Mouse (Mus musculus) limb, embryonic 14.5 days (tissue): Measurements from ENCODE around the gene Klrb1b. TPM values are rescaled to one million over a fixed set of nuclear protein-coding genes. Genes with fewer than 3 reads are reported as not detected.
"Not testable (repeated sequence)": the region's sequence is repeated elsewhere in the genome, so short reads cannot be mapped to it uniquely, and the experiment has no call there.

Experiments used
- ATAC-seq: fragments of 200-750 bp; cut with Nextera tagmentation; 2 replicates; pipeline ENCODE4 v1.8.0; 2017; ENCODE audit warnings: low read depth, moderate number of reproducible peaks, moderate TSS enrichment; ENCODE audit not compliant: low FRiP score
- DNase-seq: peaks from one replicate; pipeline ENCODE4 v3.0.0-alpha.2; 2015; ENCODE audit warnings: low spot score
- H3K27ac ChIP-seq: fragments of 300-500 bp; sonication (generic); replicated peaks from 2 replicates; pipeline ENCODE4 v1.5.1; 2014; ENCODE audit warnings: low read depth, mild to moderate bottlenecking, low read length, moderate library complexity, mixed read lengths
- H3K27me3 ChIP-seq: fragments of 300-500 bp; sonication (generic); 2 replicates; pipeline ENCODE4 v1.6.1; 2014; ENCODE audit warnings: low read length, mixed read lengths; ENCODE audit not compliant: control insufficient read depth, insufficient read depth
- H3K36me3 ChIP-seq: fragments of 300-500 bp; sonication (generic); 2 replicates; pipeline ENCODE4 v1.6.1; 2014; ENCODE audit warnings: mild to moderate bottlenecking, low read length, moderate library complexity, mixed read lengths; ENCODE audit not compliant: control insufficient read depth, insufficient read depth
- H3K4me1 ChIP-seq: fragments of 300-500 bp; sonication (generic); 2 replicates; pipeline ENCODE4 v1.6.1; 2014; ENCODE audit warnings: antibody characterized with exemption, low read length, mixed read lengths; ENCODE audit not compliant: control insufficient read depth, insufficient read depth
- H3K4me2 ChIP-seq: fragments of 300-500 bp; sonication (generic); replicated peaks from 2 replicates; pipeline ENCODE4 v1.6.1; 2014; ENCODE audit warnings: low read depth, mild to moderate bottlenecking, low read length, moderate library complexity; ENCODE audit not compliant: severe bottlenecking
- H3K4me3 ChIP-seq: fragments of 300-500 bp; sonication (generic); replicated peaks from 2 replicates; pipeline ENCODE4 v1.5.1; 2014; ENCODE audit warnings: low read length
- H3K9ac ChIP-seq: fragments of 300-500 bp; sonication (generic); 2 replicates; pipeline ENCODE4 v1.6.1; 2014; ENCODE audit warnings: mild to moderate bottlenecking, low read depth, low read length, moderate library complexity; ENCODE audit not compliant: severe bottlenecking
- H3K9me3 ChIP-seq: fragments of 300-500 bp; sonication (generic); 2 replicates; pipeline ENCODE4 v1.6.1; 2016; ENCODE audit warnings: low read length; ENCODE audit not compliant: control insufficient read depth
- POLR2A ChIP-seq: fragments of 200-500 bp; IDR thresholded peaks from 2 replicates; pipeline ENCODE4 v1.8.0; 2012; ENCODE audit warnings: inconsistent platforms, mild to moderate bottlenecking, moderate library complexity, borderline replicate concordance; ENCODE audit not compliant: insufficient read depth, insufficient read length; ENCODE audit errors: extremely low read depth
- WGBS: fragments of 180-500 bp; shearing (Covaris S2); extraction: QIAGEN DNeasy Blood & Tissue Kit; methylation state at CpG from one replicate; pipeline ENCODE4 v1.1.7; 2014; 5-methylcytosine and 5-hydroxymethylcytosine counted together
- polyA plus RNA-seq, 2 experiments: library from polyadenylated mRNA; depleted of rRNA in 1 of 2; stranded (reverse) in 1 of 2; unstranded in 1 of 2; fragments of >200 nt; fragmentation: Nextera tagmentation in 1 of 2; extraction: Ambion mirVana in 1 of 2; gene quantifications; 2 replicates each; pipeline versions ENCODE4 v1.2.1 to v1.2.3; 2012 to 2014

Gene Klrb1b
- polyA plus RNA-seq, 2 experiments, result 0.23 to 0.40 TPM

DNA sequence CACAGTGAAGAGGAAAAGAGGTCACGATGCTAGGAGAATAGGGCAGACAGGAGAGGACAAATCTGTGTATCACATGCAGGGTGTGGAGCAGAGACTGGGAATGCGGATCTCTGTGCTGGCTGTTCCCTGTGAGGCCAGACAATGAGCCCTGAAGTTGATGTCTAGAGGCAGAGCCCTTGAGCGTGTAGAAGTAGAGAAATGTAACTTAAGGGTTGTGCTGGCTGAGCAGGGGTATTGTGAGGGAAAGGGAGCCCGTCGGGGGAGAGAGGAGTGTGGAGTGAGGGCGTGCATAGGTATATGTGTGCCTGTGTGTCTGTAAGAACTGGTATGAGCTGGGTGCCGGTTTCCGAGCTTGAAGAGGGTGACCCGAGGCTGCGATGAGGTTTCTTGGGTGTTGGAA lies 23.6 kb downstream of the Klrb1b start:
- Histone ChIP-seq H3K27ac (peak overlapping the region; percentile 40), H3K27me3 (no peaks in the 10 kb centered on the region)

DNA sequence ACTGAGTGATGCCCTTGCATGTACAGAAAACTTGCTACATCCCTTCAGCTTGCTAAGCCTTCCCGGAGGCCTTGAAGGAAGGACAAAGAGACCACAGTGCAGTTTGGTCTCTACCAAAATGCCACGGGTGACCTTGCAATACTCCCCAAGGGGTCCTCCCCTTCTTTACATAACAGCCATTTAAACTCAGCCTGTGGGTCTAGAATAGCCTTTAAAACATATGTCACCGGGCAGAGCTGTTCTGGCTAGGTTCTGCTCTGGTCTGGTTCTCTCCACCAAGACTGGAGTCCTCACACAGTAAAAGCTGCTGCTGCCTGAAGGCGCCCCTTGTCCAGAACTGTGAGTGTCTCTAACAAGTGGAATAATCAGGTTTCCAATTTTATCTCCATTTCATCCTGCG lies 25.4 kb downstream of the Klrb1b start:
- not testable (repeated sequence) for ATAC-seq, H3K9me3 ChIP-seq, H3K4me1 ChIP-seq, H3K4me2 ChIP-seq, H3K4me3 ChIP-seq, H3K27ac ChIP-seq, DNase-seq, H3K27me3 ChIP-seq, H3K9ac ChIP-seq, H3K36me3 ChIP-seq
- WGBS, result 77% methylated on average over 5 of the region's 5 CpGs

More for the DNA sequence above, 23.6 kb downstream of the Klrb1b start:
- Histone ChIP-seq H3K9ac (peak overlapping the region; percentile 55), H3K9me3 (no peaks in the 10 kb centered on the region), H3K4me2 (peak overlapping the region; percentile 55), H3K4me1 (no peaks in the 10 kb centered on the region), H3K36me3 (no peaks in the 10 kb centered on the region), H3K4me3 (peak overlapping the region; percentile 45)
- TF ChIP-seq POLR2A, result no peak
- peak; percentile 24 for ATAC-seq
- DNase-seq, result no peak
- 14% methylated on average over 10 of the region's 10 CpGs for WGBS

DNA sequence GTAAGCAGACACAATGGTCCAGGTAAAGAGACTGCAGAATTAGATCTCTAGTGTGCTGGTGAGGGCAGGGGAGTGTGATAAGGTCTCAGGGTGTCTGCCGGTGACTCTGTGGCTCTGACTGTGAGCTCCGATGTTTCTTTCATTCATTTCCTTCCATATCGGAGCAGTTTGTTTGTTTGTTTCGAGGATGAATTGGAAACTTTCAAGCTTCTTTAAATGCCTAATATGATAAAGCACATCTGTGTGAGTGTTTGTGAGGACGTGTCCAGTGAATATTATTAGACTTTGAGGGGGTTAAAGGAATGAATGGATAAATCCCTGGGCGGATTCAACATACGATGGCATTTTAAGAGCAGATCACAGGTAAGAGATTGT lies 26.2 kb downstream of the Klrb1b start:
- no peak overlapping the region for H3K27ac ChIP-seq
- H3K4me3 ChIP-seq, result peak overlapping the region; percentile 57
- no peaks in the 10 kb centered on the region for H3K4me1 ChIP-seq
- WGBS, result 22% methylated on average over 7 of the region's 7 CpGs
- H3K9me3 ChIP-seq, result no peaks in the 10 kb centered on the region
- no peaks in the 10 kb centered on the region for H3K27me3 ChIP-seq
- ATAC-seq (no peak), DNase-seq (no peak)
- peak overlapping the region; percentile 44 for H3K4me2 ChIP-seq
- no peaks in the 10 kb centered on the region for H3K36me3 ChIP-seq
- H3K9ac ChIP-seq, result peak overlapping the region; percentile 70; the same call in 1 of the 2 replicates
- TF ChIP-seq POLR2A, result no peak

DNA sequence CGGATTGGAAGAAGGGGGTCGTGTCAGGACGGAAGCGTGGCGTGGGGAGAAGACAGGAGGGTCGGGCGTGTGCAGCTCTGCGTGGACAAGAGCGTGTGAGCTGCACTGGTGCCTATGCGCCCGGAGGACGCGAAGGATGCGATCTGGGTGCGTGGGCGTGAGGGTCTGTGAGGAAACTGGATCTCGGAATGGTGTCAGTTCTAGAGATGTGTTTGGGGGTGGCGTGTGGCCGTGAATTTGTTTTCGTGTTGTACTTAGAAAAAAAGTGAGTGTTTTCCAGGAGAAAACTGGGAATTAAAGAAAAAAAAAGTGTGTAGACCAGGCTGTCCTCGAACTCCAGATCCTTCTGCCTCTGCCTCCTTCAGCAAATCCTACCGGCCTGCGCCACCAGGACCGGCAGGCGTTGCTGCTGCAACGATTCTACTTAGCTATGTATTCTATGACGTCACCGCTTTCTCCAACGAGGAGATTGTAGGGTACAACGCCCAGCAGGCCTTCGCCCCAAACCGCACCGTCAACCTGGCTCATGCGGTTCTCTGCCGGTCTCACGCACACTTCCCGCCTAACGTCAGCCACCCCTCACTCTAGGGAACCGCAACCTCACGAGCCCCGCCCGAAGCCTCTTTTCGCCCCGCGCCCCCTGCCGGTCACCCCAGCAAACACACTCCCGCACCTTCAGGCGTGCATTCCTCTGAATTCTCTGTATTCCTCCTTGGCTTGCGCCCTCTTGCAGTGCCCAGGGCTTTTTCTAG lies 26.8 kb downstream of the Klrb1b start:
- Histone ChIP-seq H3K9ac (peak overlapping the region; percentile 70), H3K4me3 (peak overlapping the region; percentile 57), H3K27ac (peak overlapping the region; percentile 90), H3K4me2 (peak overlapping the region; percentile 44)
- not testable (repeated sequence) for H3K9me3 ChIP-seq, H3K36me3 ChIP-seq, H3K4me1 ChIP-seq, H3K27me3 ChIP-seq
- DNase-seq, result peak; percentile 90
- under 1% methylated on average over 49 of the region's 49 CpGs for WGBS
- peak; percentile 75 for ATAC-seq

DNA sequence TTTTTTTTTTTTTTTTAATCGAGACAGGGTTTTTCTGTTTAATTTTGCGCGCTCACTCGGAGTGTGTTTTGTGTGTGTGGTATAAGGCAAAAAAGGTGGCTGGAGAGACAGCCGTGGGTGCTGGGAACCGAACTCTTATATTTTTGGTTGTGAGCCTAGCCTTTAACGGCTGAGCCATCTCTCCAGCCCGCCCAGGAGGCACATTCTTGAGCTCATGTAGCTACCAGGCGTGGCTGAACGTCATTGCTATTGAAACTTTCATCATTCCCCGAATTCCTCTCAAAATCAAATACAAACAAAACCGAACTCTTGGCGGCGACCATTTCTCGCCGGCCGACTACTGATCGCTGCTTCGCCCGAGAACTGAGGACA lies 27.4 kb downstream of the Klrb1b start:
- H3K27ac ChIP-seq, result peak overlapping the region; percentile 90
- peak overlapping the region; percentile 57 for H3K4me3 ChIP-seq
- not testable (repeated sequence) for H3K4me1 ChIP-seq, H3K36me3 ChIP-seq, H3K27me3 ChIP-seq, H3K9me3 ChIP-seq
- WGBS, result under 1% methylated on average over 20 of the region's 20 CpGs
- DNase-seq, result peak; percentile 85
- peak overlapping the region; percentile 57; the same call in 1 of the 2 replicates for H3K4me2 ChIP-seq
- peak; percentile 58 for ATAC-seq
- peak overlapping the region; percentile 70 for H3K9ac ChIP-seq
